Mouse (Mus musculus) spleen, adult 2 months (tissue): ENCODE results near the gene Tmem229b.

Experiments
- CTCF ChIP-seq: fragments of 200-500 bp; IDR thresholded peaks from 2 replicates; pipeline ENCODE4 v1.5.1; 2011; ENCODE audit warnings: mild to moderate bottlenecking, inconsistent platforms; ENCODE audit not compliant: insufficient read depth, insufficient read length, insufficient replicate concordance; ENCODE audit errors: extremely low read depth
- POLR2A ChIP-seq: fragments of 200-500 bp; IDR thresholded peaks from 2 replicates; pipeline ENCODE4 v1.6.1; 2011; ENCODE audit warnings: low read depth, low read length, inconsistent platforms

DNA sequence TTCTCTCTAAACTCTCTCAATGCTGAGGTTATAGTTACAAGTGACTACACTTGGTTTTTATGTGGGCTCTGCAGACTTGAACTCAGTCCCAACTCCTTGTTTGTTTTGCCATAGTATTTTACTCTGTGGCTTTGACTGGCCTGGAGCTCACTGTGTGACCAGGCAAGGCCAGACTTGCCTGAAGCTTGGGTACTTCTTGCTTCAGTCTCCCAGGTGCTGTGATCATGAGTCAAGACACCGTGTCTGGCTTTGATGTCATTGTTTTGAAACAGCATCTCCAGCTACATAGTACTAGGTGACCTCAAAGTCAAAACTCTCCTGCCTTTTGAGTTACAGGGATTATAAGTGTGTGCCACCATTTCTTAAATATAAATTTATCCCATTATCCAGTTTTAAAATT, 77.5 kb downstream of the Tmem229b start:
- no peak for TF ChIP-seq CTCF
- TF ChIP-seq POLR2A = no peak
